Mouse (Mus musculus): ENCODE measurements around the gene Mta3.
A peak's percentile ranks its signal among the peaks of the same experiment; 100 is the strongest.

Mta3 gene

DNA sequence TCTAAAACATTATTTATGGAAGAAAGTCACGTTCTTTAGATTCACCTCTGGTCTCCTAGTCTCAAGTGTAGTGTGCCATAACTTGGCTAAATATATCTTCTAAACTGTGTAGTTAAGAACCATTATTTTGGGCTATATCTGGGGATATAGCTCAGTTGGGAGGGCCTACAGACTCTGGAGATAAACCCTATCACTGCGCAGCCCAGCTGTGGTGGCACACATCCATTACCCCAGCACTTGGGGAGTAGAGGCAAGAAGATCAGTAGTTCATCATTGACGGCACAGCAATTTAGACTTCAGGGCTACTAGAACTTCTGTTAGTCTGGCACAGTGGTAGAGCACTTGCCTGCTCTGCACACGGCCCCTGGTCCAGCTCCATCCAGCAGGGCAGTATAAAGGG is 107.1 kb downstream of the Mta3 start:
- DNase-seq: no peak

DNA sequence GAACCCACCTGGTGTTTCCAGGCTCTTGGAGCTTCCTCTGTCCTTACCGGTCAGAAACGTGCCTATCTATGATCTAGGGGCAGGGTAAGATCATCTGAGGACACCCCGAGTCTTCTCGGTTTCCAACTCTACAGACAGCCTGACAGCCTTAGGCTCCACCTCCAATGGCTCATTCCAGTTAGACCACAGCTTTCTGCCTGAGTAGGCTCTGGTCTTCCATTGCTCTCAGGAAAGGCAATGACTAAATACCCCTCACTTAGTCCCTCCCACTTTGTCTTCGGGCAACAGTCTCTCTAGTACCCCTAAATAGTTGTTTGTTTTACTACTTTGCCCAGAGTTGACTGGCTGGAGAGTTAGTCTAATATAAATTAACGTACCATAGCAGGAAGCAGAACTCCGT is 111.0 kb downstream of the Mta3 start:
- DNase-seq: no peak

DNA sequence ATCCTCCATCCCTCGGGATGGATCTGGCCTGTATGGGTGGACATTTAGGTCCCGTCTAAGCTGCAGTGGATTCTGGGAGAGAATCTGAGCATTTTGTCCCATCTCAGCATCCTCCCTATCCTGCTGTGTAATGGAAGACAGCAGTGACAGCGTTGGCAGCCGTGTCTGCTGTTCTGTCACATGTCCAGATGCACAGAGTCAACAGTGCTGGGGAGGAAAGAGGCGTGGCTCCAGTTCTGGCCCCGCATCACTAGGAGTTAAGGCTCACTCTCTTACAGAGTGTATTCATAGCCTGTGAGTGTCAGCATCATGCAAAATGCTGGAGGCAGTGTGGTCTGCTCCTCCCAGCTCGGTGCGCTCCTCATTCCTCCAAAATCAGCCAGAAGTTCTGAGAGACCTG is 113.5 kb downstream of the Mta3 start:
- DNase-seq: no peak

DNA sequence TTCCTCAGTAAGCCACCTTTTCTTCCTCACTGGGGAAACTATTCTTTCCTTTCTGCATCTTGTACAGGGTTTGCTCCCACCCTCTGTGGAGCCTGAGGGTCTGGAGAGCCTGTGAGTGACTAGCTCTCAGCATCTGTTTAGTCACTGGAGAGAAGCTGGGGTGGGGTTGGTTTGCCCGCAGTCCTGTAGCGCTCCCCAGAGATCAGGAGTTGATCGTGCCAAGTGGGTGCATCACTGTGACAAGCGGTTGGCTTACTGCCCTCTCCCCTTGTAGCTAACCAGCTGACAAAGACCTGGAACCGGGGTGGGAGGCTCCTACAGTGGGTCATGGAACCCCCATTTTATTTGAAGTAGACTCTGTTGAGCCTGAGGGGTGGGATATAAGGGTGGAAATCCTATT is 114.7 kb downstream of the Mta3 start:
- no peak for DNase-seq

DNA sequence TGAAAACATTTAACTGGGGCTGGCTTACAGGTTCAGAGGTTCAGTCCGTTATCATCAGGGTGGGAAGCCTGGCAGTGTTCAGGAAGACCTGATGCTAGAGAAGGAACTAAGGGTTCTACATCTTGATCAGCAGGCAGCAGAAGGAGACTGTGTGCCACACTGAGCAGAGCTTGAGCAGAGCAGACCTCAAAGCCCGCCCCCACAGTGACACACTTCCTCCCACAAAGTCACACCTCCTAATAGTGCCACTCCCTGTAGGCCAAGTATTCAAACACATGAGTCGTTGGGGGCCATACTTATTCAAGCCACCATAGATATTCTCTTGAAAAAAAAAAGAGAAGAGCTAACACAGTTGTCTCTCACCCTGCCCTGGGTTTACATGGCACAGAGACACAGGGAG is 115.9 kb downstream of the Mta3 start:
- no peak for DNase-seq

DNA sequence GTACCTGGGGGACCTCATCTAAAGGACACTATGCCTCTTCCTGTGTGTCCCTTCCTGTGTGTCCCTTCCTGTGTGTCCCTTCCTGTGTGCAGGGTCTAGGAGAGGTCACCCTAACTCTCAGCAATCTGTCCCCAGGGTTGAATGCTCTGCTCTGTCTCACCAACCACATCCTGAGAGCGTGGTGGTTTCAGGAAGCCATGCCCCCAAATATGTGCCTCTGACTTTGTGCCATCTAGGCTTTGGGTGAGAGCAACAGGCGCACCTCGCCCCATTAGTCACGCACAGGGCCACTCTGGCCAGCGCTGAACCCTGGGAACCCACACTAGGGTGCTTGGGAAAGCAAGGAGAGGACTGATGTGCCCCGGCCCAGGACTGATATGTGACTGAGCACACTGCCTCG is 117.9 kb downstream of the Mta3 start:
- no peak for DNase-seq

DNA sequence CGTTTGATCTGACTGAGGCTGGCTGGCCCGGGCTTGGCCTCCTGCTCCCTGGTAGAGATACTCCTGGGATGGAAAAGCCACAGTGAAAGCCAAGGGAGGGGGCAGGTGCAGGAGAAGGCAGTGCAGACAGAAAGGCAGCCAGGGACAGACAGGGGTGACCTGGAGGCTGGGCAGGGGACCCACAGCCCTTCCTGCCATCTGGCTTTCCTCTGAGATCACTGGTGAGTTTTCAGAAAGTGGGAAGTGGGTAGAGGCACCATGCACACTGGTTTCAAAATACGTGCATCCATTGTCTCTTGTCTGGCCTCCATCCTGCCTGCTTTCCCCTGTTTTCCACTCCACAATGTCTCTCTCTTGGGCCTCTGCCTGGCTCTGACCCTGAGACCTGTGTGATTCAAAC is 123.4 kb downstream of the Mta3 start:
- DNase-seq: no peak

DNA sequence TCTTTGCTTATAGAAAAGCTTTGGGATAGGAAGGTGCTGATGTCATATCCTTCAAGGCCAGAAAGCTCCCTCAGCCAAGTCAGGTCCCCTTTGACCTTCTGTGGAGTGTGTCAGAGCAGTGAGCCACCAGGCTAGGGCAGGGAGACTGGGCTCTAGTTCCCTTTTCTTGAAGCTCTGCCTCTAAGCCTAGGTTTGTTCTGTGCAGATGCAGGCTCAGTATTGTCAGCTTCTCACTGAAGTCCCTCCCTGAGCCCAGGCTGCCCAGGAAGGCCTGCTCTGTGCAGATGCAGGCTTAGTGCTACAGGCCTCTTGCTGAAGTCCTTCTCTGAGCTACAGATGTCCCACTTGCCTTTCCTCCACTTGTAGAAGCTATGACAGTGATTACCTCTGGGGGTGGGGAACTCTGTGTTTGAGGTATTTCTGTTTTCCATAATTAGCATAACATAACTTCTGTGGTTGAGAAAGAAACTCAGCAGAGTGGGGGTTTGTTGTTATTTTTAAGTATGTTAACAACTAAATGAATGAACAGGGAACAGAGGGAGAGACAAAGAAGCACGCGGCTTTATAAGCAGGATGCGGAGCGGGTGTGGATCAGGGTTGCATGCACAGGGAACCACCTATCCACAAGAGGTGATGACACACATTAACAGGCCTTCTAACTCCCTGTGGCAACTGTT is 124.8 kb downstream of the Mta3 start:
- no peak for DNase-seq

DNA sequence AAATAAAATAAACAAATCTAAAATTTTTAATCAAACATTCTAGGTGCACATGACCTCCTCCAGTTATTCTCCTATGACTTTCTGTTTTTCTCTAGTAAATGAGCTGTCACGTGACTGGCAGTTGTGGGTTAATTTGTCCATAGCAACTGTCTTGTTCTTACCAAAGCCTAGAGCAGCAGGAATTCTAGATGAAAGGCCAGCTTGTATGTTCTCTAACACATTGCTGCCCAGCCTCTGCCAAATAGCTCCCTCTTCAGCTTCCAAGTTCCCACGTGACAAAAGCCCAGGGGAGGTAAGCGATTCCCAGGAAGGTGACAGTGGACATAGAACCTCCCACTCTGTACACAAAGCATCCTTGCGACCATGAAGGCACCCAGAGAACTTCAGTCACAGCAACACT is 128.2 kb downstream of the Mta3 start:
- no peak for DNase-seq

DNA sequence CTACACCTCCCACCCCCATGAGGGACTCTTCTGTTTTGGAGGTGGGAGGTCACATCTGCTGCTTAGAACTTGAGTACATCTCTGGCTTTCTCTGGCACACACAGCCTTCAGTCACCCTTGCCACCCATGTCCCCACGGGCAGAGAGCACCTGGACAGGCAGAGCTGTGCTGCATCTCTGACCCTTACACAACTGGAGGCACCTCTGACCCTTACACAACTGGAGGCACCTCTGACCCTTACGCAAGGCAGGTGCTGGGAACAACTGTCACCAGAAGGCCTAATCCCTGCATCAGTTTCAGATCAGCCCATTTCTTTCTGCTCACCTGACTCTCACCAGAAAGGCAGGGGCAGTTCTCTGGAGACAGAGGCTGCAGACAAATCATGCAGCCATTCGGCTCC is 130.1 kb downstream of the Mta3 start:
- DNase-seq: no peak

DNA sequence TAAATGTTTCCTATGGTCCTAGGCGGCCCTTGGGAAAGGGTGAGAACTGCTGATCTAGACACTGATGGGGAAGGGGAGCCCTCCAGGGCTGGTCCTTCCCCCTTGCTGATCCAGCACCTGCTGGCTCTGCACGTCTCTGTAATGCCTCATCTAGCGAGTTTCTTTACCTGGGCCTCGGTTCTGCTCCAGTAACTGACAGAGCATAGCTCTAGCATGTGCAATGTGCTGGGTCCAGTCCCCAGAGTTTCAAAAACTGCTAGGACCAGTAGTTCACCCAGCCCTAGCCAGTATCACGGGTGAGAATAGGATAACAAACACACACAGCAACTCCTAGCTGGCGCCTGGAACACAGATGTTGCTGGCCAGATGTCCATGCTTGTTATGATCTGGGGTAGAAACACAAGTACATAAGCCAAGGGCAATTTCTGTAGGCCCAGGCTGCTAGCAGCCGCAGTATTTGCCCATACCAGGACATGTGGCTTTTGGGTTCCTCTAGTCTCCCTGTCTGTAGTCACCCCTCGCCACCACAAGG is 131.8 kb downstream of the Mta3 start:
- no peak for DNase-seq

DNA sequence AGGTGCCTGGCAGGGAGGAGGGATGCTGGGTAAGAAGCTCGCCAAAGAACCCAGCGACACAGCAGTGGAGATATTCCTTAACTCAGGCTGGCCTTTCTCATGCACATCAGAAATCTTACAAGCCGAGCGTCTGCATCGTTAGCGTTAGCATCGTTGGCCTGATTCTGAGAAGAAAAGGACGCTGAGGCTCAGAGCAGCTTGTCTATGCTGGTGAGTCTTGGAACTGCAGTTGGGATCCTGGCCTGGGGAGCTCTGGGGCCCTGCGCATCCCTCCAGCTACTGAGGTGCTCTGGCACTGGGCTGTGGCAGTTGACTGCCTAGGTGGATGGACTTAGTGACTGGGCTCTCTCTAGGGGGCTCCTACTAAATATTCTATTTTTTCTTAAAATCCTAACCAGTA is 133.2 kb downstream of the Mta3 start:
- DNase-seq: no peak

DNA sequence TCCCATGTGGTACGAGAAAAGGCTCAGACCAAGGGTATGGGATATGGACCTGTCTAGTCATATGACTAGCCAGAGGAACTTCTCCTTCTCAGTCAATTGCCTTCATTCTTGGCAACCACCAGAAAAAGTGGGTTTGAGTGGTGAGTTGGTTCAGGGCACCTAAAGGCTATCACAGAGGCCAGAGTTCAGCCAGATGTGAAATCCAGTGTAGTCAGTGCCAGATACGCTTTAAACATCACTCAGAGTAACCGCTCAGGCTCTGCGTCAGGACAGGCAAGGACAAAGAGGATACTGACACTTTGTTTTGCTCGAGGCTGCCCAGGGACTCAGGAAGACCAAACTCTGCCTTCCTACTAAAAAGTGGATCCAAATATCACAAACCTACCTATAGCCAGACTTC is 135.0 kb downstream of the Mta3 start:
- no peak for DNase-seq

DNA sequence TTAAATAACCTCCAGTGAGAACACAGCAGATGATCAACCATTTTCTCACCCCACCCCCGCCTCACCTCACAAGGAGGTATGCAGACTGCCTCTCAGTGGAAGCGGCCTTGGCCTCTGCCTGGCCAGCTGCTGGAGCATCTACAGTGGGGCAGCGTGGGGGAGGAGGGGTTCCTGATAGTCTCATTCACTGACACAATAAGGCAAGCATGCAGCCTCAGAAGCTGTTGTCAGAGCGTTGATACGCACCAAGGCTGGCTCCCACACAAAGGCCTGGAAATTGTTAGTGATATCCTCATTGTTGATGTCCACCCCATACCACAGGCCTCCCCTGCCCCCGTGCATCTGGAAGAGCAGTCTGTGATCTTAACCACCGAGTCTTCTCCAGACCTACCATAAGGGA is 137.8 kb downstream of the Mta3 start:
- DNase-seq: no peak

DNA sequence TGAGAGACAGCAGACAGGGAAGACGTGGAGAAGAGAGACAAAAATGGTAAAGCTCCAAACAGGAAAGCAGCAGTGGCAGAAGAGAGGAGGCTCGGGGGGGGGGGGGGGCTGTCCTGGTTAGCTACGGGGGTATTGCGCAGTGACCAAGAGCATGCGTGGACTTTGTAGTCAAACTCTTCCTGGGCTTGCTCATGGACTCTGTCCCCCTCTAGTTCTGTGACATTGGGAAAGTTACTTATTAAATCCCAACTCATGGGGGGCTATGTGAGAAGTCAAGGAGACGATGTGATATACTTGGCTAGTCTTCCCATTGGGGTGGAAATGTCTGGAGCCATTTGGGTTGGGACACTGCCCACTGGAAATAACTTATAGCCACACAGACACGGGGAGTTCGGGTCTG is 139.6 kb downstream of the Mta3 start:
- DNase-seq: peak; percentile 58

DNA sequence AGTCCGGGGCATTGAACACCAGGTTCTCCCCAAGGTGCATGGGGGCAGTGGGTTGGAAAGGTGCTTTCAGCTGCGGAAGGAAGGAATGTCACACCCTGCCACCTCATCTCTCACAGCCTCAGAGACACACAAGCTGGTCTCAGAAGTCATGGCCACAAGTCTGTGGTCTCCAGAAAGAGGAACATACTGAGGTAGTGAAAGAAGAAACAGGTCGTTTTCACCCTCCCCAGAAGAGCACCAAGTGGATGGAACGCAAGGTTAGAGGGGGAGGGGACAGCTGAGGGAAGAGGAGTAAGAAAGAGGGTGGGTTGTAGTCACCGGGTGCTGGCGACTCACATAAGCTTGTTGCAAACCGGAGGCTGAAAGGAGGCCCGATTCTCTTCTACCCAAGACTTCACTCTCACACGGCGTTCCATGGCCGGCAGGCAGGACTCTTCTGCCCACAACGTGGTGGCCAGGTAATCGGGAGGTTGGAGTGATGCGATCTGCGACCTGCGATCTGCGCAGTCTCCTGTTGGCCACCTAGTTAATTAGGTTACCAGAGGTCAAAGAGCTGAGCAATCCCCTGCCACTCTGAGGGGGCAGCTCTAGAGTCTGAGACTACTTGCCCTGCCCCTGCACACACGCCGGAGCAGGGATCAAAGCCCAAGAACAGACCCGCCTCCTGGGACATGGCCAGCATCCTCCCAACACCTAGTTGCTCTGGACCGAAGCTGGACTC is 140.5 kb downstream of the Mta3 start:
- peak; percentile 77 for DNase-seq

DNA sequence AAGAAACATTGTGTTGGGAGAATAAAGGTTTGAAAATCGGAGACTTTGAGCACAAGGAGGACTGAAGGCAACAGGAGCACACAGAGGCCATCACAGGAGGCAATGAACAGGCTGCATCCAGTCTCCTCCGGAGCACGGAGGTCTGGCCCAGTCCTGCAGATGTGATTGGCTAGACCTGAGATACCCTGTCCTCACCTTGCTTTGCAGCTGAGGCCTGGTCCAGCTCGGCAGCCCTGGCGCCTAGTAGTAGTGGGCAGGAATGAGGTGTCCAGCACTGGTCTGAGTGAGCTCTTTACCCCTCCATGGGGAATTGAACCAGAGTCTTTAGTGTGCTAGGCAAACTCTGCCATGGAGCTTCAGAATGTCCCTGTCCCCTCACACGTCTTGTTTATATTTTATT is 141.1 kb downstream of the Mta3 start:
- DNase-seq: no peak

DNA sequence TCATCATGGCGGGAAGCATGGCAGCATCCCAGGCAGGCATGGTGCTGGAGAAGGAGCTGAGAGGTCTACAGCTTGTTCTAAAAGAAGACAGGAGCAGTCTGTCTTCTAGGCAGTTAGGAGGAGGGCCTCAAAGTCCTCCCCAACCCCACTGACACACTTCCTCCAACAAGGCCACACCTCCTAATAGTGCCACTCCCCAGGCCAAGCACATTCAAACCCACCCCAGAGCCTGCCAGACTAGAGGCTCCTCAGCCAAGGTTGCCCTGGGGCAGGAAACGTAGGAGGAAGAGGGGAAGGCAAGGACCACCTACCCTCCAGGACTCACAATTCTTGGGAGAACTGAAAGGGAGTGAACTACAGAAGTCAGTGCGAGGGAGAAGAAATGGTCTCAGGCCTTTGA is 141.9 kb downstream of the Mta3 start, which contains the start of gene Haao:
Haao (minus strand) TSS at position 149 of the 400 bp plus-strand sequence.
- no peak for DNase-seq

DNA sequence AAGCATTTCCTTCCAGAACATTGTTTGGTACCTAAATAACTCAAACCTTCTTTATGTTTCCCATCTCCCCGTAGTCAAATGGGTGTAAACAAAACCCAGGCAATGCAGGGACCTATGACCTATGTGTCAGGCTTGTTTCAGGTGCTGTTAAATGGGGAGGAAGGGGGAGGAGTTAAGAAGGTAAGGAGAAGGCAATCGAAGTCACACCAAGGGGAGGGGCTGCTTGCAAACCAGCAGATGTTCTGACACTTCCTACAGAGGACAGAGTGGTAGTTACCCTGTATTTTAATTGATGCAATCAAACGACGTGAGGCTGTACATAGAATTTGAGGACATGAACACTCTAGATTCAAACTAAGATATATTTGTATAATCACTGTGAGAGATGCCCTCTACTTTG is 142.5 kb downstream of the Mta3 start:
- DNase-seq: no peak

DNA sequence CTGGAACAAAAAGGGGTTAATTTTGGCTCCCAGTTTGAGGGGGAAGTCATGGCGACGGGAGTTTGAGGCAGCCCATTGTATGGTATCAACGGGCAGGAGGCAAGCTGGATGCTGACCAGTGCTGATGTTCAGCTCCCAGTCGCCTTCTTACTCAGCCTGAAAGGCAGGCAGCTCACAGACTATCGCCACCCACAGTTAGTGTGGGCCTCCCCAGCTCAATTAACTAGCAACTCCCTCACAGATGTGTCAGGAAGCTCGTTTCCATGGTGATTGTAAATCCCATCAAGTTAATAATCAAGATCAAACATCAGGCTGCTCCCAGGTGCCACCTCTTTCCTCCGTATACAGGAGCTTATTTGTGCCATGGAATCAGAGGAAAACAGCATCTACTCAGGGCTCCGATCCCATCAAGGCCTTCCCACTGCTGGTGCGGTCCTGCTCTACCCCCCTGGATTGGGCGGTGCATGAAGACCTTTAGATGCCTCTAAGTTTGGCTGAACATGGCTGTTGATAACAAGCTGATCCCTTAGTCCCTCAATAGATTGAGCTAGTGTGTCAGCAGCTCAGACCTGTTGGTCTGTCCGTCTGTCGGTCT is 143.2 kb downstream of the Mta3 start:
- DNase-seq: no peak

DNA sequence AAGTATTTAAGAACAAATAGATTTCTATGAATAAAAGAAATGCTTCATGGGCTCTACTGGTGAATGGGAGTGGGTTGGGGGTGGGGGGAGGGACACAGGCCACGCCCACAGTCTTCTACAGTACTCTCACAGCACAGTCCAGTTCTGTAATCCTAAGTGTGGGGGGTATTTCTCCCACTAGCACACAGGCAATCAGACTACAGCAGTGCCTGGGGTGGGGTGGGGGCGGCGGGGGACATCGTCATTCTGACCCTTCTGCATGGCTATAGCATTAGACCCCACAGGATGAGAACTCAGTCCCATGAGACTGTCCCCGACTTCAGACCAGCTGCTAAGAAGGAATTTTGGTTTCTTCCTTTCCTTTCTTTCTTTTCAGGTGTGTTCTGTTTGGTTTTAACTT is 143.8 kb downstream of the Mta3 start:
- DNase-seq: no peak

DNA sequence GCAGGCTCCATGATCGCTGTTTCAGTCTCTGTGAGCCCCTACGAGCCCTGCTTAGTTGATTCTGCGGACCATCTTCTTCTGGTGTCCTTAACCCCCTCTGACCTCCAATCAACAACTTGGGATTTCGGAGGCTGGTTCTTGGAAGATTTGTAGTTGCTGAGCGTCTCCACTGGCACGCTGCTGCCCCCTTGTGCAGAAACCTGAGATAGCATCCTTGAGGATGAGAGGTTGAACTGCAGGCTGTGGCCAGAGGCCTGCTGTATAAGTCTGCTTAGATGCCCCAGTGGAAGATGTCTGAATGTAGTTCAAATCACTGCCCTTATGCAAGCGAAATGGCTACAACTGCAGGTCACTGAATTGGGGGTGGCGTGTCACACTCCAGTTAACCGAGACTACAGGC is 144.5 kb downstream of the Mta3 start:
- DNase-seq: peak; percentile 91

DNA sequence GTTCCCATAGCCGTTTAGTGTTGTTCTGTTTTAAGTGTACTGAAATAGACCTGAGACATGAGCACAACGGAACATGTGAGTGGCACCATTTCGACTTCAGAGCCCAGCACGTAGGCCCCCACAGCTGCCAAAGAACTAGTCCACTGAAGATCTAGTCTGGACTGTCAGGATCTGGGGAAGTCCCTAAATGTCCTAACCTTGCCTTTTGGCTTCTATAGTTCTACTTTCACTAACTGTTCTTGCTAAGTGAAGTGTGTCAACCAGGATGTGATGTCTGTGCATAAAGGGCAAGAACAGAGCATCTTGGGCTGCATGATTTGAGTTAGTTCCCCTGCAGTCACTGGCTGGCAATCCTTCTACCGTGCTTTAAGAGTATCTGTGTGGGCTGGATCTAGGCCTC is 144.9 kb downstream of the Mta3 start:
- no peak for DNase-seq

DNA sequence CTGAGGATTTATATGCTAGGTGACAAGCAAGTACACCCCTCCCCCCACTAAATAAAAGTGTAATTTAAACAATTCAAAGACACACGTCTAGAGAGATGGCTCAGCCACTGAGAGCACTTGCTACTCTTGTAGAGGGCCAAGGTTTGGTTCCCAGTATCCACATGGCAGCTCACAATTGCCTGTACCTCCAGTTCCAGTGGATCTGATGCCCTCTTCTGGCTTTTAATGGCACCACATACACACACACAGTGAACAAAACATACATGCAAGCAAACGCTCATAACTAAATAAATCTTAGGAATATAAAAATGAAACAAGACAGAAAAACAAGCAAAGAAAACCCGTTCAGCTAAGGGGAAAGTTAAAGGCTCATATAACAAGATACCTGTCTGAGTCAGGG is 147.9 kb downstream of the Mta3 start:
- DNase-seq: no peak

Data from kidney, postnatal 14 days (tissue).